Mouse (Mus musculus): ENCODE results near the gene Fam227a. TPM values are rescaled to one million over a fixed set of nuclear protein-coding genes. Genes with fewer than 3 reads are reported as not detected.

The Fam227a gene
- total and polyA plus RNA-seq, 3 experiments = 0.35 to 0.60 TPM; not detected in 1

DNA sequence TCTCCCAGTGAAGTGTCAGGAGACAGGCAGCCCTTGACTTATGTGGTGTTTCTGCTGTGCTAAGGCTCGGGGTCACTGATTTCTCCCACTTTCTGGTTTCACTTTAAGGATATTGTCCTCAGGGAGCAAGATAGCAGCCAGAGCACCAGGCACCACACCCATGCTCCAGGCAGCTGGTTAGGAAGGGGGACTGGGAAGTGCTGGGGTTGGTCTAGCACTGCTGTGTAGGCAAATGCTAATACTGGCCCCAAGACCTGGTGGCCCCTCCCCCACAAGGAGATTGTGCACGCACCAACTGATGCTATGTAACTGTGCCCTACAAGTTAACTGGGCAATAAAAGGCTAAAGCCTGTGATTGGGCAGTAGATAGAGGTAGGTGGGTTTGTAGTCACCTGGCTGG lies 28.3 kb downstream of the Fam227a start:
- Histone ChIP-seq H3K4me3 (ENCODE audit: control insufficient read depth in 1 of 2, insufficient read depth in 1 of 2, low read depth in 2 of 2, low read length in 2 of 2) (no peak overlapping the region), H3K79me2 (ENCODE audit: control insufficient read depth, insufficient read depth, low read length, poor library complexity) (no peaks in the 10 kb centered on the region), H3K27me3 (ENCODE audit: control insufficient read depth in 1 of 2, insufficient read depth in 2 of 2, low read length in 2 of 2) (no peaks in the 10 kb centered on the region; a peak in 1 of 4 replicates), H3K9me3 (replicated peaks; ENCODE audit: insufficient read depth, low read length) (no peaks in the 10 kb centered on the region), H3K9ac (ENCODE audit: control insufficient read depth, low read depth, low read length, poor library complexity, severe bottlenecking) (no peak overlapping the region), H3K27ac (ENCODE audit: control insufficient read depth, low read depth, low read length) (no peak overlapping the region), H3K4me1 (ENCODE audit: control insufficient read depth in 1 of 2, insufficient read depth in 2 of 2, low read length in 2 of 2) (no peaks in the 10 kb centered on the region), H3K36me3 (ENCODE audit: control insufficient read depth in 1 of 2, insufficient read depth in 2 of 2, low read length in 2 of 2) (no peaks in the 10 kb centered on the region)
- no peak for DNase-seq (ENCODE audit: low read depth, low spot score)
- TF ChIP-seq TAL1 (IDR thresholded peaks at IDR 0.05; ENCODE audit: low read length) (no peak), RAD21 (IDR thresholded peaks at IDR 0.05; ENCODE audit: low read depth, low read length) (no peak), ZC3H11A (IDR thresholded peaks at IDR 0.05; ENCODE audit: low read depth, low read length) (no peak), POLR2A (IDR thresholded peaks at IDR 0.05; ENCODE audit: control insufficient read depth in 1 of 2, insufficient read depth in 1 of 2, low read depth in 1 of 2, low read length in 2 of 2, poor library complexity in 1 of 2) (no peak), USF1 (IDR thresholded peaks at IDR 0.05; ENCODE audit: low read depth, low read length) (no peak), BHLHE40 (IDR thresholded peaks at IDR 0.05; ENCODE audit: borderline replicate concordance, low read depth, low read length) (no peak), TCF12 (IDR thresholded peaks at IDR 0.05; ENCODE audit: low read depth, low read length) (no peak), ETS1 (IDR thresholded peaks at IDR 0.05; ENCODE audit: low read depth, low read length) (no peak)

DNA sequence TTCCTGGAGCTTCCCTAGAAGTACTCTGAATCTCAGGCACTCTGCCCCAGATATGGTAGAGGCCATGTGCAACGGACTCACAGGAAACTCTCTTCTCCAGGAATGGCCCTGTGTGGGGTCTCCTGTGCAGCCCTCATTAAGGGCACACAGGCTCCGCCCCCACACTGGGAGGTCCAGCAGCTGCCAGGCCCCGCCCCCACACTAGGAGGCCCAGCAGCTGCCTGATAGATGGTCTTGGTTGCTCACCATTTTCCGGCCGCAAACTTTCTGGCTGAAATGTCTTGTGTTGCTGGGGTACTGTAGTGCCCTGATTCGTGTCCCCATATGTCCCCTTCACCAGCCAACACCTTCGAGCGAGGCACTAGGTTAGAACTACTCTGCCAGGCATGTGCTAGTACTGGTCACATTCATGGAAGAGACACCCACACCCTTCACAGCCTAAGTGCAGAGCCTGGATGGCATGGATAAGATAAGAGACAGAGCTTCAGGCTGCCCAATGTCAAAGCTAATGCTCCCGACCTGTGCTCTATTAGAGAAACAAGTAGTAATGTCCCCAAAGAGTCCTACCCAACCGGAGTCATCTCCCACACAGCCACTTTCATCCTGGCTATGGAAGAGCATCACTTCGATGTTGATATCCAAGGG lies 38.9 kb downstream of the Fam227a start:
- H3K27me3 ChIP-seq (ENCODE audit: control insufficient read depth in 1 of 2, insufficient read depth in 2 of 2, low read length in 2 of 2) = no peaks in the 10 kb centered on the region
- no peaks in the 10 kb centered on the region; the same call in 1 of the 2 replicates for H3K79me2 ChIP-seq (ENCODE audit: control insufficient read depth, insufficient read depth, low read length, poor library complexity)
- H3K9ac ChIP-seq (ENCODE audit: control insufficient read depth, low read depth, low read length, poor library complexity, severe bottlenecking) = no peak overlapping the region

DNA sequence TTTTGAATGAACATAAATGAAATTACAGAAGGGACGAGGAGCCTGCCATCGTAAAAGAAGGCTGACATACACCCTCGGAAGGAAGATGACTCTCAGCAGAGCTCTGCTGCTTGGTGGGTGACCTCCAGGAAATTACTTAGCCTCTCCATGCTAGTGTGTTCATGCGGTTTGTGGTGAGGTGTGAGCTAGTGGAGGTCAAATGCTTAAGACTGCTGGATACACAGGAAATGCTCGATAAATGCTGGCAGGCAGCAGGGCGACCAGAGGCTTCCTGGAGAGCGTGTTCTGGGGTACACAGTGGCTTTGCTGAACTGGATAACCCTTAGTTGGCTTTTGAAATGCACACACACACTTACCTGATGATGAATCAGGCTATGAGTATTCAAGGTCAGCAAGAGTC lies 40.3 kb downstream of the Fam227a start:
- Histone ChIP-seq H3K27me3 (ENCODE audit: control insufficient read depth in 1 of 2, insufficient read depth in 2 of 2, low read length in 2 of 2) (no peaks in the 10 kb centered on the region), H3K36me3 (ENCODE audit: control insufficient read depth in 1 of 2, insufficient read depth in 2 of 2, low read length in 2 of 2) (peaks cover 0 to 3% of the 10 kb centered on the region in 2 experiments; a peak in 2 of 4 replicates), H3K27ac (ENCODE audit: control insufficient read depth, low read depth, low read length) (no peak overlapping the region), H3K4me3 (ENCODE audit: control insufficient read depth in 1 of 2, insufficient read depth in 1 of 2, low read depth in 2 of 2, low read length in 2 of 2) (no peak overlapping the region), H3K79me2 (ENCODE audit: control insufficient read depth, insufficient read depth, low read length, poor library complexity) (no peaks in the 10 kb centered on the region; the same call in 1 of the 2 replicates), H3K9me3 (replicated peaks; ENCODE audit: insufficient read depth, low read length) (no peaks in the 10 kb centered on the region), H3K9ac (ENCODE audit: control insufficient read depth, low read depth, low read length, poor library complexity, severe bottlenecking) (no peak overlapping the region), H3K4me1 (ENCODE audit: control insufficient read depth in 1 of 2, insufficient read depth in 2 of 2, low read length in 2 of 2) (0 out of 4 replicates have a peak, but pooled peaks cover 0 to 4% of the 10 kb centered on the region in 2 experiments)
- DNase-seq (ENCODE audit: low read depth, low spot score) = peak; percentile 16
- TF ChIP-seq GABPA (IDR thresholded peaks at IDR 0.05; ENCODE audit: low read depth, low read length) (no peak), POLR2A (IDR thresholded peaks at IDR 0.05; ENCODE audit: control insufficient read depth in 1 of 2, insufficient read depth in 1 of 2, low read depth in 1 of 2, low read length in 2 of 2, poor library complexity in 1 of 2) (no peak), MAFK (IDR thresholded peaks at IDR 0.05; ENCODE audit: borderline replicate concordance, low read depth, low read length) (no peak), BHLHE40 (IDR thresholded peaks at IDR 0.05; ENCODE audit: borderline replicate concordance, low read depth, low read length) (no peak), USF2 (IDR thresholded peaks at IDR 0.05; ENCODE audit: borderline replicate concordance in 1 of 2, insufficient read depth in 1 of 2, low read depth in 1 of 2, low read length in 2 of 2) (no peak), SIN3A (IDR thresholded peaks at IDR 0.05; ENCODE audit: low read length) (no peak), SMC3 (IDR thresholded peaks at IDR 0.05; ENCODE audit: low read depth, low read length) (no peak), MXI1 (IDR thresholded peaks at IDR 0.05; ENCODE audit: low read depth, low read length) (no peak), E2F4 (IDR thresholded peaks at IDR 0.05; ENCODE audit: borderline replicate concordance, low read depth, low read length) (no peak), MYC (IDR thresholded peaks at IDR 0.05; ENCODE audit: low read depth, low read length) (no peak), RAD21 (IDR thresholded peaks at IDR 0.05; ENCODE audit: low read depth, low read length) (no peak), UBTF (IDR thresholded peaks at IDR 0.05; ENCODE audit: borderline replicate concordance, insufficient read depth, low read depth, low read length) (no peak), MEF2A (IDR thresholded peaks at IDR 0.05; ENCODE audit: extremely low read depth, insufficient replicate concordance, low read depth, low read length, poor library complexity, severe bottlenecking) (no peak), MYB (IDR thresholded peaks at IDR 0.05; ENCODE audit: low read depth, low read length) (no peak), CHD1 (IDR thresholded peaks at IDR 0.05; ENCODE audit: low read depth, low read length) (no peak), HCFC1 (IDR thresholded peaks at IDR 0.05; ENCODE audit: low read depth, low read length) (no peak)

More for the DNA sequence above, 38.9 kb downstream of the Fam227a start:
- Histone ChIP-seq H3K36me3 (ENCODE audit: control insufficient read depth in 1 of 2, insufficient read depth in 2 of 2, low read length in 2 of 2) (peaks cover 0 to 3% of the 10 kb centered on the region in 2 experiments; a peak in 2 of 4 replicates), H3K4me3 (ENCODE audit: control insufficient read depth in 1 of 2, insufficient read depth in 1 of 2, low read depth in 2 of 2, low read length in 2 of 2) (no peak overlapping the region), H3K4me1 (ENCODE audit: control insufficient read depth in 1 of 2, insufficient read depth in 2 of 2, low read length in 2 of 2) (0 out of 4 replicates have a peak, but pooled peaks cover 0 to 4% of the 10 kb centered on the region in 2 experiments), H3K27ac (ENCODE audit: control insufficient read depth, low read depth, low read length) (no peak overlapping the region), H3K9me3 (replicated peaks; ENCODE audit: insufficient read depth, low read length) (no peaks in the 10 kb centered on the region)
- DNase-seq (ENCODE audit: low read depth, low spot score) = peak; percentile 31
- TF ChIP-seq ZNF384 (IDR thresholded peaks at IDR 0.05; ENCODE audit: low read depth, low read length) (no peak), NRF1 (IDR thresholded peaks at IDR 0.05; ENCODE audit: insufficient read depth, low read depth, low read length, poor library complexity, severe bottlenecking) (no peak), TCF12 (IDR thresholded peaks at IDR 0.05; ENCODE audit: low read depth, low read length) (no peak), EP300 (IDR thresholded peaks at IDR 0.05; ENCODE audit: low read depth in 1 of 2, low read length in 2 of 2) (0 out of 4 replicates have a peak, but pooled peaks of 1 of the 2 experiments have one; percentile 12), POLR2AphosphoS2 (IDR thresholded peaks at IDR 0.05; ENCODE audit: low read length) (no peak), MYB (IDR thresholded peaks at IDR 0.05; ENCODE audit: low read depth, low read length) (no peak)

Data from MEL (cell line).